Mouse (Mus musculus) lung, postnatal 4 days (tissue): ENCODE data around the gene Smarcb1.

Experiments used
- DNase-seq, 2 experiments: peaks; one replicate each; pipeline ENCODE4 v3.0.0; 2021

Gene Smarcb1

GRCm38 (mm10) chr10:75921026-75921725 is at the start of gene Smarcb1:
Smarcb1 (minus strand) TSS chr10:75921617.
- DNase-seq, result peak; percentile 95 to 97

GRCm38 (mm10) chr10:75954381-75954811 is 33.0 kb upstream of the Smarcb1 start, which contains the start of gene Gm5134:
Gm5134 (plus strand) TSS chr10:75954514.
- no peak for DNase-seq

GRCm38 (mm10) chr10:75951424-75952050 is 30.1 kb upstream of the Smarcb1 start:
- peak in 1 of 2 experiments; percentile 43 for DNase-seq

- peak in 1 of 2 experiments; percentile 59 for DNase-seq
These were observed 29.4 kb upstream of the Smarcb1 start for GRCm38 (mm10) chr10:75950791-75951210.

GRCm38 (mm10) chr10:75949053-75950045 is 27.9 kb upstream of the Smarcb1 start:
- DNase-seq, result no peak

- DNase-seq, result no peak
These were observed 26.7 kb upstream of the Smarcb1 start for GRCm38 (mm10) chr10:75948079-75948478.

- peak; percentile 62 to 79 for DNase-seq
These were observed 24.5 kb upstream of the Smarcb1 start for GRCm38 (mm10) chr10:75945896-75946295.

- DNase-seq, result no peak
These were observed 23.8 kb upstream of the Smarcb1 start for GRCm38 (mm10) chr10:75945213-75945612.

- DNase-seq, result no peak
These were observed 22.8 kb upstream of the Smarcb1 start for GRCm38 (mm10) chr10:75944066-75944772.

- no peak for DNase-seq
These were observed 21.5 kb upstream of the Smarcb1 start, which contains the start of gene Vpreb3 for GRCm38 (mm10) chr10:75942736-75943477. Vpreb3 (plus strand) TSS chr10:75943057.

GRCm38 (mm10) chr10:75941042-75941824 is 19.8 kb upstream of the Smarcb1 start:
- DNase-seq, result no peak

GRCm38 (mm10) chr10:75940520-75940919 is 19.1 kb upstream of the Smarcb1 start, which contains the start of gene Gm867:
Gm867 (minus strand) TSS chr10:75940672.
- DNase-seq, result no peak

- DNase-seq, result no peak
These were observed 18.2 kb upstream of the Smarcb1 start for GRCm38 (mm10) chr10:75939481-75940234.

- no peak for DNase-seq
These were observed 16.6 kb upstream of the Smarcb1 start for GRCm38 (mm10) chr10:75937851-75938643.

GRCm38 (mm10) chr10:75936909-75937667 is 15.7 kb upstream of the Smarcb1 start:
- no peak for DNase-seq

- peak; percentile 74 to 77 for DNase-seq
These were observed 14.5 kb upstream of the Smarcb1 start, which contains the start of gene Mmp11 for GRCm38 (mm10) chr10:75935680-75936541. Mmp11 (minus strand) TSS chr10:75936496.

- DNase-seq, result no peak
These were observed 13.6 kb upstream of the Smarcb1 start for GRCm38 (mm10) chr10:75934991-75935390.
